Mouse (Mus musculus) liver, postnatal 0 days (tissue): ENCODE results near the gene St5. TPM values are rescaled to one million over a fixed set of nuclear protein-coding genes. Genes with fewer than 3 reads are reported as not detected.

ENCODE experiments used
- ATAC-seq: fragments of 200-750 bp; cut with Nextera tagmentation; 2 replicates; pipeline ENCODE4 v1.8.0; 2017; ENCODE audit warnings: mild to moderate bottlenecking, moderate library complexity
- DNase-seq: peaks from one replicate; pipeline ENCODE4 v3.0.0-alpha.2; 2016
- H3K27ac ChIP-seq: fragments of 300-500 bp; sonication (generic); 2 replicates; pipeline ENCODE4 v1.5.1; 2014; ENCODE audit warnings: antibody characterized with exemption, moderate library complexity, mild to moderate bottlenecking, low read depth
- H3K27me3 ChIP-seq: fragments of 300-500 bp; sonication (generic); 2 replicates; pipeline ENCODE4 v1.6.1; 2014; ENCODE audit warnings: low read length, control low read depth, mixed read lengths; ENCODE audit not compliant: insufficient read depth
- H3K36me3 ChIP-seq: fragments of 300-500 bp; sonication (generic); replicated peaks from 2 replicates; pipeline ENCODE4 v1.6.1; 2014; ENCODE audit warnings: mild to moderate bottlenecking, control low read depth, low read length, moderate library complexity, mixed read lengths; ENCODE audit not compliant: insufficient read depth
- H3K4me1 ChIP-seq: fragments of 300-500 bp; sonication (generic); 2 replicates; pipeline ENCODE4 v1.6.1; 2014; ENCODE audit warnings: antibody characterized with exemption, mild to moderate bottlenecking, control low read depth; ENCODE audit not compliant: insufficient read depth
- H3K4me2 ChIP-seq: fragments of 300-500 bp; sonication (generic); 2 replicates; pipeline ENCODE4 v1.6.1; 2014; ENCODE audit warnings: low read depth, mild to moderate bottlenecking, low read length, moderate library complexity, mixed read lengths
- H3K4me3 ChIP-seq: fragments of 300-500 bp; sonication (generic); 2 replicates; pipeline ENCODE4 v1.5.1; 2014; ENCODE audit warnings: low read depth, low read length
- H3K9ac ChIP-seq: fragments of 300-500 bp; sonication (generic); replicated peaks from 2 replicates; pipeline ENCODE4 v1.6.1; 2014; ENCODE audit warnings: mild to moderate bottlenecking, moderate library complexity
- H3K9me3 ChIP-seq: fragments of 300-500 bp; sonication (generic); 2 replicates; pipeline ENCODE4 v1.6.1; 2016; ENCODE audit warnings: mild to moderate bottlenecking, control low read depth, low read length, mixed read lengths
- CTCF ChIP-seq: sonication (generic); IDR thresholded peaks from 2 replicates; pipeline ENCODE4 v1.5.1; 2016; ENCODE audit warnings: antibody characterized with exemption, low read depth
- EP300 ChIP-seq: IDR thresholded peaks from 2 replicates; pipeline ENCODE4 v1.6.1; 2016; ENCODE audit warnings: antibody characterized with exemption, low read depth, mild to moderate bottlenecking
- WGBS: fragments of 180-500 bp; shearing (Covaris S2); extraction: QIAGEN DNeasy Blood & Tissue Kit; methylation state at CpG from one replicate; pipeline ENCODE4 v1.1.7; 2014; ENCODE audit not compliant: insufficient replicate concordance; 5-methylcytosine and 5-hydroxymethylcytosine counted together
- polyA plus RNA-seq: library from polyadenylated mRNA; unstranded; fragments of >200 nt; fragmentation: Nextera tagmentation; extraction: Ambion mirVana; gene quantifications from 2 replicates; pipeline ENCODE4 v1.2.1, GENCODE M21; 2015

The St5 gene
- polyA plus RNA-seq, 1 experiment from 2014 or later = 33.9 TPM

- no peak overlapping the region for H3K27ac ChIP-seq
- H3K9ac ChIP-seq = no peak overlapping the region
- H3K9me3 ChIP-seq = no peaks in the 10 kb centered on the region
- peaks cover 14% of the 10 kb centered on the region for H3K36me3 ChIP-seq
- peaks cover 4% of the 10 kb centered on the region; the same call in 1 of the 2 replicates for H3K4me1 ChIP-seq
- H3K4me2 ChIP-seq = peak overlapping the region; percentile 83
- no peak for DNase-seq
- H3K27me3 ChIP-seq = no peaks in the 10 kb centered on the region
- no peak for TF ChIP-seq EP300
- TF ChIP-seq CTCF = no peak
- H3K4me3 ChIP-seq = peak overlapping the region; percentile 64; the same call in 1 of the 2 replicates
- 46% methylated on average over 3 of the region's 3 CpGs for WGBS
- ATAC-seq = no peak
These were observed 1.1 kb upstream of the St5 start for GRCm38 (mm10) chr7:109704461-109704860.

GRCm38 (mm10) chr7:109704016-109704377 lies 592 bp upstream of the St5 start:
- DNase-seq = no peak

GRCm38 (mm10) chr7:109702721-109703120 lies 684 bp downstream of the St5 start:
- WGBS = 63% methylated on average over 4 of the region's 4 CpGs
- ATAC-seq = no peak
- DNase-seq = no peak
- H3K36me3 ChIP-seq = no peaks in the 10 kb centered on the region
- H3K9ac ChIP-seq = no peak overlapping the region
- no peak for TF ChIP-seq EP300
- no peak for TF ChIP-seq CTCF
- H3K9me3 ChIP-seq = no peaks in the 10 kb centered on the region
- H3K27me3 ChIP-seq = no peaks in the 10 kb centered on the region
- no peak overlapping the region for H3K27ac ChIP-seq
- no peak overlapping the region for H3K4me2 ChIP-seq
- H3K4me1 ChIP-seq = peaks cover 4% of the 10 kb centered on the region; the same call in 1 of the 2 replicates
- no peak overlapping the region for H3K4me3 ChIP-seq

More at GRCm38 (mm10) chr7:109704016-109704377, 592 bp upstream of the St5 start:
- Histone ChIP-seq H3K36me3 (peaks cover 11% of the 10 kb centered on the region), H3K27me3 (no peaks in the 10 kb centered on the region), H3K4me1 (peaks cover 4% of the 10 kb centered on the region; the same call in 1 of the 2 replicates), H3K4me3 (peak overlapping the region; percentile 64), H3K27ac (peak overlapping the region; percentile 58), H3K9ac (peak overlapping the region; percentile 77), H3K4me2 (peak overlapping the region; percentile 83), H3K9me3 (no peaks in the 10 kb centered on the region)
- TF ChIP-seq CTCF = no peak
- no peak for TF ChIP-seq EP300
- ATAC-seq = peak; percentile 41
- 1% methylated on average over 17 of the region's 17 CpGs for WGBS

GRCm38 (mm10) chr7:109700213-109700612 lies 3.2 kb downstream of the St5 start:
- Histone ChIP-seq H3K4me3 (no peak overlapping the region), H3K9me3 (no peaks in the 10 kb centered on the region), H3K27me3 (no peaks in the 10 kb centered on the region), H3K4me2 (no peak overlapping the region), H3K9ac (no peak overlapping the region), H3K27ac (no peak overlapping the region), H3K36me3 (no peaks in the 10 kb centered on the region), H3K4me1 (peaks cover 4% of the 10 kb centered on the region; the same call in 1 of the 2 replicates)
- TF ChIP-seq CTCF (peak; percentile 45), EP300 (no peak)
- ATAC-seq (no peak), DNase-seq (no peak)

GRCm38 (mm10) chr7:109695339-109695726 lies 8.1 kb downstream of the St5 start:
- Histone ChIP-seq H3K9ac (no peak overlapping the region), H3K9me3 (no peaks in the 10 kb centered on the region), H3K27ac (no peak overlapping the region), H3K4me1 (no peaks in the 10 kb centered on the region), H3K36me3 (no peaks in the 10 kb centered on the region), H3K4me3 (no peak overlapping the region), H3K27me3 (no peaks in the 10 kb centered on the region), H3K4me2 (no peak overlapping the region)
- TF ChIP-seq CTCF (no peak), EP300 (no peak)
- ATAC-seq = no peak
- no peak for DNase-seq
- WGBS = 94% methylated on average over 10 of the region's 10 CpGs

- Histone ChIP-seq H3K36me3 (no peaks in the 10 kb centered on the region), H3K4me3 (no peak overlapping the region), H3K27me3 (no peaks in the 10 kb centered on the region), H3K4me2 (no peak overlapping the region), H3K9me3 (no peaks in the 10 kb centered on the region), H3K9ac (no peak overlapping the region), H3K4me1 (no peaks in the 10 kb centered on the region), H3K27ac (no peak overlapping the region)
- TF ChIP-seq CTCF (no peak), EP300 (no peak)
- ATAC-seq (no peak), DNase-seq (no peak)
- 81% methylated on average over 13 of the region's 13 CpGs for WGBS
These were observed 8.6 kb downstream of the St5 start for GRCm38 (mm10) chr7:109694576-109695338.
